Mouse (Mus musculus) embryonic facial prominence, embryonic 14.5 days (tissue): Measurements from ENCODE around the gene Tmem255b. TPM values are rescaled to one million over a fixed set of nuclear protein-coding genes. Genes with fewer than 3 reads are reported as not detected.
A peak's percentile ranks its signal among the peaks of the same experiment; 100 is the strongest.

Source experiments
- ATAC-seq: fragments of 200-750 bp; cut with Nextera tagmentation; 2 replicates; pipeline ENCODE4 v1.8.0; 2017; ENCODE audit warnings: low read depth, moderate number of reproducible peaks, moderate TSS enrichment
- DNase-seq: peaks from one replicate; pipeline ENCODE4 v3.0.0-alpha.2; 2015; ENCODE audit warnings: low spot score
- H3K27ac ChIP-seq: fragments of 300-500 bp; sonication (generic); replicated peaks from 2 replicates; pipeline ENCODE4 v1.5.1; 2014; ENCODE audit warnings: low read depth, mild to moderate bottlenecking, low read length, moderate library complexity
- H3K27me3 ChIP-seq: fragments of 300-500 bp; sonication (generic); replicated peaks from 2 replicates; pipeline ENCODE4 v1.6.1; 2014; ENCODE audit warnings: low read length; ENCODE audit not compliant: control insufficient read depth, insufficient read depth
- H3K36me3 ChIP-seq: fragments of 300-500 bp; sonication (generic); 2 replicates; pipeline ENCODE4 v1.6.1; 2014; ENCODE audit warnings: low read length, mixed read lengths; ENCODE audit not compliant: control insufficient read depth, insufficient read depth
- H3K4me1 ChIP-seq: fragments of 300-500 bp; sonication (generic); 2 replicates; pipeline ENCODE4 v1.6.1; 2014; ENCODE audit warnings: antibody characterized with exemption, low read length; ENCODE audit not compliant: control insufficient read depth, insufficient read depth
- H3K4me2 ChIP-seq: fragments of 300-500 bp; sonication (generic); 2 replicates; pipeline ENCODE4 v1.6.1; 2014; ENCODE audit warnings: low read depth, mild to moderate bottlenecking, low read length, moderate library complexity, mixed read lengths
- H3K4me3 ChIP-seq: fragments of 300-500 bp; sonication (generic); 2 replicates; pipeline ENCODE4 v1.5.1; 2014; ENCODE audit warnings: low read depth, mild to moderate bottlenecking, low read length
- H3K9ac ChIP-seq: fragments of 300-500 bp; sonication (generic); 2 replicates; pipeline ENCODE4 v1.6.1; 2014; ENCODE audit warnings: low read depth, mild to moderate bottlenecking, low read length, moderate library complexity, mixed read lengths
- H3K9me3 ChIP-seq: fragments of 300-500 bp; sonication (generic); 2 replicates; pipeline ENCODE4 v1.6.1; 2016; ENCODE audit warnings: low read length; ENCODE audit not compliant: control insufficient read depth
- WGBS: fragments of 180-500 bp; shearing (Covaris S2); extraction: QIAGEN DNeasy Blood & Tissue Kit; methylation state at CpG from one replicate; pipeline ENCODE4 v1.1.7; 2014; 5-methylcytosine and 5-hydroxymethylcytosine counted together
- polyA plus RNA-seq: library from polyadenylated mRNA; unstranded; fragments of >200 nt; fragmentation: Nextera tagmentation; extraction: Ambion mirVana; gene quantifications from 2 replicates; pipeline ENCODE4 v1.2.1, GENCODE M21; 2014

Tmem255b gene
- polyA plus RNA-seq, 1 experiment from 2014 or later, result 1.5 TPM

DNA sequence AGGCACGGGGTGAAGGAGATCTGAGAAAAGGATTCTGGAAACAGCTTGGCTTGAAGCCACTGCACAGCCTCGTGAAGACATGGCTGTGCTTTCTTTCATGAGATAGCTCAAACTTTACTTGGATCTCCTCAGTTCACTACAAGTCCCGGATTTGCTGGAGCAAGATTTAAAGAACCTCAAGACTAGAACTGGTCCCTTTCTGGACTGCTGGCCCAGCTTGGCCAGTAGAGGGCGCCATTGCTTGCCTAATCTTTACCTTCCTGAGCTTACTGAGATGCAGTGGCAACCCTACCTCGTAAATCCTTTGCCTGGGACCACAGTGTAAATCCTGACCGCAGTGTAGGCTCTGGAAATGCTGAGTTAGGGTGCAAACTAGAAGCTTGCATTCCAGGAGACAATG is 23.4 kb upstream of the Tmem255b start:
- no peak overlapping the region for H3K4me3 ChIP-seq
- DNase-seq, result peak; percentile 41

DNA sequence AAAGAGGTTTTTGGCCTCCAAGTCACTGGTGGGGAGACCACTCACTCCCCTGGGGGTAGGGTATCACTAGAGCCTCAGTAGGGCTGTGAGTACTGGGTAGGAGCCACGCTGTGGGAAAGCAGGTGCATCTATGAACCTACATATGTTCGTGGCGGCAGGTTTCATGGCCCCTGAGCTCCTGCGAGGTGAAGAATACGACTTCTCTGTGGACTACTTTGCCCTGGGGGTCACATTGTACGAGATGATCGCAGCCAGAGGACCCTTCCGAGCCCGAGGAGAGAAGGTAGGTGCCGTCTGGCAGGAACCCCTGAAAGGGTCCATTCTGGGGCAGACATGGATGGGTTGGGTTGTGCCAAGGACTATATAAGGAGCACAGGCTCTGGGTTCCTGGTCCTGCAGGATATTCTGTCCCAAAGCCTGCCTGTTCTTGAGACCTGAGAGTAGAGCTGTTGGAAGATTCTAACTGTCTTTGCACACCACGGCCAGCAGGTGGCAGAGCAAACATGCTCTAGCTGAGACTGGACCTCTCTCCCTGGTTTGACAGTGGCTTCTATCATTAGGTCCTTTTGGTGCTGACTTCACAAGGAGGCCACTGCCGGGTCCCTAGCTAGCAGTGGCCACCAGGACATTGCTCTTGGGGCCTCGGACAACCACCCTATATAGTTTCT is 22.0 kb upstream of the Tmem255b start:
- Histone ChIP-seq H3K9ac (no peak overlapping the region), H3K4me1 (no peaks in the 10 kb centered on the region), H3K27me3 (no peaks in the 10 kb centered on the region), H3K36me3 (no peaks in the 10 kb centered on the region), H3K4me2 (no peak overlapping the region), H3K27ac (no peak overlapping the region), H3K9me3 (no peaks in the 10 kb centered on the region), H3K4me3 (no peak overlapping the region)
- ATAC-seq, result no peak
- WGBS, result 54% methylated on average over 13 of the region's 13 CpGs
- DNase-seq, result peak; percentile 56

More for the DNA sequence above, 23.4 kb upstream of the Tmem255b start:
- Histone ChIP-seq H3K4me1 (no peaks in the 10 kb centered on the region), H3K4me2 (no peak overlapping the region), H3K27me3 (no peaks in the 10 kb centered on the region), H3K9ac (no peak overlapping the region), H3K27ac (no peak overlapping the region), H3K9me3 (no peaks in the 10 kb centered on the region), H3K36me3 (no peaks in the 10 kb centered on the region)
- 23% methylated on average over 6 of the region's 6 CpGs for WGBS
- no peak; the same call in 1 of the 2 replicates for ATAC-seq

DNA sequence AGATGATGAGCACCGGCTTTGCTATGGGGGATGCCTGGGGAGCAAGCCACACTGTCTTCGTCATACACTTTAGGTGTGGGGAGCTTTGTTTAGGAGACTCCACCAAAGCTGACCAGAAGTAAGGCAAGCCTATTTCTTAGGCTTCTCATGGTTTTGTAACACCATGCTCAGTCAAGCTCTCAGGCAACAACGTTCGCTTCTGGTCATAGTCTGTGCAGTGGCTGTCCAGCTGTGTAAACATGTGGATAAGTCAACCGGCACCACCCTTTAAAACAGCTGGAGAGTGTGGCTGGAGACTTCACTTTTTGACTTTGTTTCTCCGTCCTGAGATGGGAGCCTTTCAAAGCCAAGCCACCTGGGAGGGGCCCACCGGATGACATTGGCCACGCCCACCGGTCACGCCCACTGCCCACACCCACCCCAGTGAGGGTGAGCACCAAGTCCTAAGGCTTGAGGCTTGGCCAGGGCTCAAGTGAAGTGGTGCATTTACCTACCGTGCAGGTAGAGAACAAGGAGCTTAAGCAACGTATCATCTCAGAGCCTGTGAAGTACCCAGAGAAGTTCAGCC is 21.1 kb upstream of the Tmem255b start:
- DNase-seq (no peak), ATAC-seq (no peak)
- H3K9me3 ChIP-seq, result no peaks in the 10 kb centered on the region
- H3K27me3 ChIP-seq, result no peaks in the 10 kb centered on the region
- 49% methylated on average over 12 of the region's 12 CpGs for WGBS
- H3K4me1 ChIP-seq, result no peaks in the 10 kb centered on the region
- H3K36me3 ChIP-seq, result no peaks in the 10 kb centered on the region
- H3K27ac ChIP-seq, result no peak overlapping the region
- H3K4me3 ChIP-seq, result no peak overlapping the region
- H3K9ac ChIP-seq, result no peak overlapping the region
- H3K4me2 ChIP-seq, result no peak overlapping the region

DNA sequence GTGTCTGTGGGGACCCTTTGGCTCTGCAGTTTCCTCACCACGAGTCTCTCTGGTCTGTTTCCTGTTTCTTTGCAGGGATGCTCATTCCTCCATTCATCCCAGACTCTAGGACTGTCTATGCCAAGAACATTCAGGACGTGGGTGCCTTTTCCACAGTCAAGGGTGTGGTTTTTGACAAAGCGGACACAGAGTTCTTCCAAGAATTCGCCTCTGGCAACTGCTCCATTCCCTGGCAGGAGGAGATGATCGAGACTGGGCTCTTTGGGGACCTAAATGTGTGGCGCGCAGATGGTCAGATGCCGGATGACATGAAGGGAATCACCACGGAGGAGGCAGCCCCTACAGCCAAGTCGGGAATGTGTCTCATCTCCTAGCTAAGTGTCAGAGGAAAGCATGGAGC is 19.1 kb upstream of the Tmem255b start:
- WGBS, result 69% methylated on average over 10 of the region's 10 CpGs
- H3K4me1 ChIP-seq, result no peaks in the 10 kb centered on the region
- DNase-seq, result no peak
- no peak overlapping the region for H3K9ac ChIP-seq
- no peak overlapping the region for H3K27ac ChIP-seq
- no peak for ATAC-seq
- H3K9me3 ChIP-seq, result no peaks in the 10 kb centered on the region
- H3K4me2 ChIP-seq, result no peak overlapping the region
- no peaks in the 10 kb centered on the region for H3K36me3 ChIP-seq
- H3K27me3 ChIP-seq, result no peaks in the 10 kb centered on the region
- no peak overlapping the region for H3K4me3 ChIP-seq

DNA sequence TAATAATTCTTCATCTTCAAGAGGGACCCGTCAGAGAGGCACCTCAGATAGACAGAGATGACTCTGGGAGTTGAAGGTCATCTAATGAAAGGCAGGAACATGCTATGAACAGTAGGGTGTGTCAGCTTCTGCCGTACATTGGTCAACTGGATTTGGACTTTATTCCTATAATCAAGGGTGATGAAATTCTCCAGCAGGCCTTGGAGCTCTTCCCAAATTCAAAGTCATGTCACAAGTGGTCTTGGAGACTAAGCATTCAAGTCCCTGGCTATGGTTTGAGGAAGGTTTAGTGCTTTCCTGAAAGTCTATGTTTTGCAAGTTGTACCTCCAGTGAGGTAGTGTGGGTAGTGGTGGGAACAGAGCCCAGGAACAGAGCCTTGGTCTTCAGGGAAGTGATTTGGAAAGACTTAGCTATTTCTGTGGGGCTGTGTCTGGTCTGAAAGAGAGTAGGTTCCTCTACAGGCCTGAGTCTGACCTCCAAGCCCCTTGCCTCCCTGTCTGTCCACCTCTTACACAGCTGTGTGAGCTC is 15.8 kb upstream of the Tmem255b start:
- no peaks in the 10 kb centered on the region for H3K9me3 ChIP-seq
- 76% methylated on average over 2 of the region's 2 CpGs for WGBS

DNA sequence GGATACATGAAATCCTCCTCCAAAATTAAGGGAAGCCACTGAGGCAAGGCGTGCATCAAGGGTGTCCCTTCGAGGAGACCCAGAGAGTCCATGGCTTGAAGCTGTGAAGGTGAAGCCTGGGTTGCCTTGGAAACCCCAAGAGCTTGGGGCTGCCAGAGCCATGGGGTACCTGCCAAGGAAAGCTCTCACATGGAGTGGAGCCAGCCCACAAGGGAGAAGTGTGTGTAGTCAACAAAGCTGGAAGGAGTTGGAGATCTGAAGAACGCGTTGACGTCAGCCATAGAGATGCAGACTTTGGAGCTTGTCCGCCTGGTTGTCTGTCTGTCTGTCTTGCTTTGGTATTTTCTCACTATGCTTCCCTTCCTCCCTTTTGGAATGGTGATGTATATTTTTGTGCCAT is 14.0 kb upstream of the Tmem255b start:
- no peaks in the 10 kb centered on the region for H3K9me3 ChIP-seq
- no peaks in the 10 kb centered on the region for H3K4me1 ChIP-seq
- no peak overlapping the region for H3K4me3 ChIP-seq
- no peak overlapping the region for H3K27ac ChIP-seq
- ATAC-seq, result no peak
- H3K9ac ChIP-seq, result no peak overlapping the region
- no peaks in the 10 kb centered on the region for H3K27me3 ChIP-seq
- no peaks in the 10 kb centered on the region for H3K36me3 ChIP-seq
- no peak for DNase-seq
- WGBS, result 84% methylated on average over 6 of the region's 6 CpGs
- no peak overlapping the region for H3K4me2 ChIP-seq

More for the DNA sequence above, 15.8 kb upstream of the Tmem255b start:
- no peak overlapping the region for H3K4me2 ChIP-seq
- H3K9ac ChIP-seq, result no peak overlapping the region
- no peak overlapping the region for H3K4me3 ChIP-seq
- ATAC-seq (no peak), DNase-seq (no peak)
- H3K27ac ChIP-seq, result no peak overlapping the region
- H3K36me3 ChIP-seq, result no peaks in the 10 kb centered on the region
- no peaks in the 10 kb centered on the region for H3K4me1 ChIP-seq
- H3K27me3 ChIP-seq, result no peaks in the 10 kb centered on the region

DNA sequence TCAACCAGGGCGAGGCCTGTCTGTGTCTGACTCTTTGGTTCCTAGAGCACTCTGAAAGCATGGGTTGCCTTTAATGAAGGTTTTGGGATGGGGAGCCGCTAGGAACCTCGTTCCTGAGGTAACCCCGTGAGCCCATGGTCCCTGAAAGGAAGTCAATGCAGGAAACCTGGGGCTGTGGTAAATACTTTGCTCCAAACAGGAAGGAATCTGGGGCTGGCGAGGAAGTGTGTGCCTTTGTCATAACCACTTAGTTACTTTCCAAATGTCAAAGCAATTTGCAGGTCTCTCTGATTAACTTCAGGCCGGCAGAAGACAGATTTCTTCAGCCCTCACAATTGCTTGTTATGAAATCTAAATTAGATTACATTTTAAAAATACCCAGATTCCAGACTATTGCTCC is 7.6 kb upstream of the Tmem255b start:
- Histone ChIP-seq H3K27ac (no peak overlapping the region), H3K9ac (no peak overlapping the region), H3K4me3 (no peak overlapping the region), H3K27me3 (no peaks in the 10 kb centered on the region), H3K36me3 (no peaks in the 10 kb centered on the region), H3K4me2 (no peak overlapping the region), H3K4me1 (no peaks in the 10 kb centered on the region), H3K9me3 (no peaks in the 10 kb centered on the region)
- 63% methylated on average over 6 of the region's 6 CpGs for WGBS
- no peak for DNase-seq
- no peak for ATAC-seq

DNA sequence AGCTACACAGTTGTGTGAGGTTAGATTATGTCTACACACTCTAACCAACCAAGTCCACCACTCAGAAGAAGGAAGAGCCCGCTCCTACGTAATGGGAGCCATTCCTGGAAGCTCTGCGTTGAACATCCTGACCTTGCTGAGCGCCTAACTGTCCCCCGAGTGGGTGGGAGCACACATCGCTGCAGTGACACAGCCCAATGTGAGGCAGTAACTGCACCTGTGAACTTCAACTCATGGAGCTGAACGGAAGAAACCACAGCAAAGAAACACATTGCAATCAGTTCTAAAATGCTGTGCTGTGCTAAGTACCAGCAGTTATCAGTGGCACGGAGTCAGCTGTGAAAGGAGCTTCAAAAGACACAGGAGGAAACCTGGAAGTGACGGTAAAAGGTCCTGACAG is 6.8 kb upstream of the Tmem255b start:
- Histone ChIP-seq H3K9me3 (no peaks in the 10 kb centered on the region), H3K4me2 (no peak overlapping the region), H3K4me1 (no peaks in the 10 kb centered on the region), H3K36me3 (no peaks in the 10 kb centered on the region), H3K27ac (no peak overlapping the region), H3K27me3 (no peaks in the 10 kb centered on the region), H3K4me3 (no peak overlapping the region), H3K9ac (no peak overlapping the region)
- no peak for DNase-seq
- no peak for ATAC-seq
- 83% methylated on average over 9 of the region's 9 CpGs for WGBS

DNA sequence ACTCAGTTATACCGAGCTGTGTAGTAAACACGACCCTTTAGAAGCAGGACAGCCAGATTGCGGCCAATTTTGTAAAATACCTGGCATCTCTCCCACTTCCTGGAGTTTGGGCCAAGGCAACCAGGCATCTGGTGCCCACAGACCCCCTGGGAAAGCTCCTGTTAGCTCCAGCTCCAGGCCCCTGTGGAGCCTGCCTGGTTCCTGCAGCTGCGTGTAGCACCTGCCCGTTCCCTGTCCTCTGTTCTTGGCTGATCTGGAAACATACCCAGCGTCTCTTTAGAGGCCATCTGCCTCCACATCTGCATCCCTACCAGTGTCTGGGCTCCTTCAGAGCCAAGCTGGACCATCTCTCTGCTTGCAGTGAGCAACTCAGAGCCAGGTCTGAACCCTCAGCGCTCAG is 4.6 kb upstream of the Tmem255b start:
- Histone ChIP-seq H3K4me2 (no peak overlapping the region), H3K4me3 (no peak overlapping the region), H3K27ac (no peak overlapping the region), H3K27me3 (peaks cover 11% of the 10 kb centered on the region), H3K9ac (no peak overlapping the region), H3K36me3 (no peaks in the 10 kb centered on the region), H3K9me3 (no peaks in the 10 kb centered on the region), H3K4me1 (no peaks in the 10 kb centered on the region)
- ATAC-seq, result 0 out of 2 replicates have a peak, but pooled peaks have one; percentile 63
- WGBS, result 76% methylated on average over 7 of the region's 7 CpGs
- peak; percentile 20 for DNase-seq
